Mouse (Mus musculus) stomach, embryonic 16.5 days (tissue): ENCODE results near the gene Gm42517. TPM values are rescaled to one million over a fixed set of nuclear protein-coding genes. Genes with fewer than 3 reads are reported as not detected.

Experiments used
- ATAC-seq: fragments of 200-750 bp; cut with Nextera tagmentation; 2 replicates; pipeline ENCODE4 v1.8.0; 2017; ENCODE audit warnings: moderate number of reproducible peaks, moderate TSS enrichment; ENCODE audit not compliant: insufficient read depth, low FRiP score
- H3K27ac ChIP-seq: fragments of 300-500 bp; sonication (generic); 2 replicates; pipeline ENCODE4 v1.5.1; 2014; ENCODE audit warnings: low read length
- H3K27me3 ChIP-seq: fragments of 300-500 bp; sonication (generic); 2 replicates; pipeline ENCODE4 v1.6.1; 2014; ENCODE audit warnings: low read length, control low read depth, mixed read lengths; ENCODE audit not compliant: control insufficient read depth, insufficient read depth
- H3K36me3 ChIP-seq: fragments of 300-500 bp; sonication (generic); 2 replicates; pipeline ENCODE4 v1.6.1; 2014; ENCODE audit warnings: low read length; ENCODE audit not compliant: control insufficient read depth, insufficient read depth
- H3K4me1 ChIP-seq: fragments of 300-500 bp; sonication (generic); 2 replicates; pipeline ENCODE4 v1.6.1; 2014; ENCODE audit warnings: low read length, control low read depth, mixed read lengths; ENCODE audit not compliant: control insufficient read depth, insufficient read depth
- H3K4me2 ChIP-seq: fragments of 300-500 bp; sonication (generic); 2 replicates; pipeline ENCODE4 v1.6.1; 2014; ENCODE audit warnings: low read depth, low read length, mixed read lengths
- H3K4me3 ChIP-seq: fragments of 300-500 bp; sonication (generic); replicated peaks from 2 replicates; pipeline ENCODE4 v1.5.1; 2014; ENCODE audit warnings: mild to moderate bottlenecking, low read length
- H3K9ac ChIP-seq: fragments of 300-500 bp; sonication (generic); 2 replicates; pipeline ENCODE4 v1.6.1; 2014; ENCODE audit warnings: low read length
- H3K9me3 ChIP-seq: fragments of 300-500 bp; sonication (generic); replicated peaks from 2 replicates; pipeline ENCODE4 v1.6.1; 2016; ENCODE audit warnings: low read length, control low read depth; ENCODE audit not compliant: control insufficient read depth
- WGBS: fragments of 180-500 bp; shearing (Covaris S2); extraction: QIAGEN DNeasy Blood & Tissue Kit; methylation state at CpG from one replicate; pipeline ENCODE4 v1.1.7; 2014; 5-methylcytosine and 5-hydroxymethylcytosine counted together
- polyA plus RNA-seq: library from polyadenylated mRNA; unstranded; fragments of >200 nt; fragmentation: Nextera tagmentation; extraction: Ambion mirVana; gene quantifications from 2 replicates; pipeline ENCODE4 v1.2.1, GENCODE M21; 2015

The Gm42517 gene
- 0.12 TPM in 1 of 2 replicates, not detected in the other for polyA plus RNA-seq

GRCm38 (mm10) chr5:108367871-108368332, at the start of gene Gm42517:
Gm42517 (minus strand) TSS chr5:108367922.
- 1% methylated on average over 32 of the region's 36 CpGs for WGBS
- peaks cover 20% of the 10 kb centered on the region for H3K4me1 ChIP-seq
- peak within 1 kb of the TSS; percentile 56 for H3K4me3 ChIP-seq
- peak; percentile 46; the same call in 1 of the 2 replicates for ATAC-seq
- H3K27ac ChIP-seq, result no peak within 1 kb of the TSS
- no peaks in the 10 kb centered on the region for H3K9me3 ChIP-seq
- peaks cover 91% of the 10 kb centered on the region for H3K27me3 ChIP-seq
- no peaks in the 10 kb centered on the region for H3K36me3 ChIP-seq
- peak within 1 kb of the TSS; percentile 52 for H3K9ac ChIP-seq
- H3K4me2 ChIP-seq, result peak within 1 kb of the TSS; percentile 97

- ATAC-seq, result no peak
- Histone ChIP-seq H3K27me3 (no peaks in the 10 kb centered on the region), H3K9ac (no peak overlapping the region), H3K36me3 (no peaks in the 10 kb centered on the region), H3K9me3 (no peaks in the 10 kb centered on the region), H3K4me3 (no peak overlapping the region), H3K4me2 (no peak overlapping the region), H3K27ac (no peak overlapping the region), H3K4me1 (no peaks in the 10 kb centered on the region)
- 70% methylated on average over 2 of the region's 2 CpGs for WGBS
Measured at GRCm38 (mm10) chr5:108414711-108415110, 47.0 kb upstream of the Gm42517 start.

- no peak overlapping the region for H3K27ac ChIP-seq
- no peak overlapping the region for H3K4me3 ChIP-seq
- no peaks in the 10 kb centered on the region for H3K27me3 ChIP-seq
- no peak for ATAC-seq
- no peak overlapping the region for H3K9ac ChIP-seq
- H3K4me2 ChIP-seq, result no peak overlapping the region
- 75% methylated on average over 2 of the region's 2 CpGs for WGBS
- H3K36me3 ChIP-seq, result no peaks in the 10 kb centered on the region
- no peaks in the 10 kb centered on the region for H3K4me1 ChIP-seq
- H3K9me3 ChIP-seq, result no peaks in the 10 kb centered on the region
Measured at GRCm38 (mm10) chr5:108406977-108407376, 39.3 kb upstream of the Gm42517 start.

GRCm38 (mm10) chr5:108405460-108405859, 37.7 kb upstream of the Gm42517 start:
- 66% methylated on average over 1 of the region's 1 CpGs for WGBS
- H3K4me2 ChIP-seq, result no peak overlapping the region
- ATAC-seq, result no peak
- H3K4me1 ChIP-seq, result no peaks in the 10 kb centered on the region
- no peaks in the 10 kb centered on the region for H3K9me3 ChIP-seq
- no peak overlapping the region for H3K4me3 ChIP-seq
- H3K27ac ChIP-seq, result no peak overlapping the region
- no peaks in the 10 kb centered on the region for H3K27me3 ChIP-seq
- no peak overlapping the region for H3K9ac ChIP-seq
- no peaks in the 10 kb centered on the region for H3K36me3 ChIP-seq

GRCm38 (mm10) chr5:108403453-108403852, 35.7 kb upstream of the Gm42517 start:
- H3K4me2 ChIP-seq, result no peak overlapping the region
- no peak overlapping the region for H3K4me3 ChIP-seq
- H3K4me1 ChIP-seq, result no peaks in the 10 kb centered on the region
- ATAC-seq, result no peak
- no peaks in the 10 kb centered on the region for H3K36me3 ChIP-seq
- no peaks in the 10 kb centered on the region for H3K9me3 ChIP-seq
- H3K9ac ChIP-seq, result no peak overlapping the region
- no peak overlapping the region for H3K27ac ChIP-seq
- 82% methylated on average over 4 of the region's 4 CpGs for WGBS
- no peaks in the 10 kb centered on the region for H3K27me3 ChIP-seq

GRCm38 (mm10) chr5:108389744-108390143, 22.0 kb upstream of the Gm42517 start:
- H3K27ac ChIP-seq, result no peak overlapping the region
- H3K4me2 ChIP-seq, result no peak overlapping the region
- no peak for ATAC-seq
- H3K36me3 ChIP-seq, result no peaks in the 10 kb centered on the region
- H3K4me3 ChIP-seq, result no peak overlapping the region
- no peaks in the 10 kb centered on the region for H3K27me3 ChIP-seq
- no peak overlapping the region for H3K9ac ChIP-seq
- no peaks in the 10 kb centered on the region for H3K4me1 ChIP-seq
- WGBS, result 76% methylated on average over 3 of the region's 3 CpGs
- no peaks in the 10 kb centered on the region for H3K9me3 ChIP-seq

GRCm38 (mm10) chr5:108388201-108388600, 20.5 kb upstream of the Gm42517 start, which contains the start of gene Pde6b:
Pde6b (plus strand) TSS chr5:108388391.
- no peak within 1 kb of the TSS for H3K27ac ChIP-seq
- no peak within 1 kb of the TSS for H3K4me3 ChIP-seq
- 67% methylated on average over 7 of the region's 7 CpGs for WGBS
- no peaks in the 10 kb centered on the region for H3K36me3 ChIP-seq
- no peaks in the 10 kb centered on the region for H3K4me1 ChIP-seq
- no peak within 1 kb of the TSS for H3K9ac ChIP-seq
- no peak for ATAC-seq
- no peaks in the 10 kb centered on the region for H3K27me3 ChIP-seq
- no peak within 1 kb of the TSS for H3K4me2 ChIP-seq
- H3K9me3 ChIP-seq, result no peaks in the 10 kb centered on the region

GRCm38 (mm10) chr5:108386449-108386848, 18.7 kb upstream of the Gm42517 start:
- ATAC-seq, result no peak
- Histone ChIP-seq H3K4me1 (no peaks in the 10 kb centered on the region), H3K4me2 (no peak overlapping the region), H3K36me3 (no peaks in the 10 kb centered on the region), H3K9me3 (no peaks in the 10 kb centered on the region), H3K27ac (no peak overlapping the region), H3K4me3 (no peak overlapping the region), H3K9ac (no peak overlapping the region), H3K27me3 (no peaks in the 10 kb centered on the region)
- WGBS, result 66% methylated on average over 4 of the region's 4 CpGs

- Histone ChIP-seq H3K4me1 (no peaks in the 10 kb centered on the region), H3K9ac (no peak overlapping the region), H3K36me3 (no peaks in the 10 kb centered on the region), H3K27ac (no peak overlapping the region), H3K9me3 (no peaks in the 10 kb centered on the region), H3K27me3 (no peaks in the 10 kb centered on the region), H3K4me3 (no peak overlapping the region), H3K4me2 (no peak overlapping the region)
- WGBS, result 74% methylated on average over 2 of the region's 2 CpGs
- ATAC-seq, result no peak
Measured at GRCm38 (mm10) chr5:108385632-108386031, 17.9 kb upstream of the Gm42517 start.
